Mouse (Mus musculus) cortical plate, adult 2 months (tissue): ENCODE results near the gene Smim24.

Source experiments
- CTCF ChIP-seq: fragments of 200-500 bp; IDR thresholded peaks from 2 replicates; pipeline ENCODE4 v1.5.1; 2011; ENCODE audit warnings: mild to moderate bottlenecking, control low read depth, low read length; ENCODE audit not compliant: insufficient read depth; ENCODE audit errors: extremely low read depth
- POLR2A ChIP-seq: fragments of 200-500 bp; IDR thresholded peaks from 2 replicates; pipeline ENCODE4 v1.6.1; 2011; ENCODE audit warnings: mild to moderate bottlenecking, low read length, control low read depth; ENCODE audit not compliant: insufficient read depth; ENCODE audit errors: extremely low read depth

- no peak for TF ChIP-seq POLR2A
- TF ChIP-seq CTCF: no peak
Observed at GRCm38 (mm10) chr10:81427804-81428506, 35.1 kb downstream of the Smim24 start.
